Mouse (Mus musculus) small intestine, adult 2 months (tissue): ENCODE measurements around the gene Reg4.

ENCODE experiments used
- CTCF ChIP-seq: fragments of 200-500 bp; IDR thresholded peaks from 2 replicates; pipeline ENCODE4 v1.5.1; 2012; ENCODE audit warnings: low read depth, mild to moderate bottlenecking, control low read depth, inconsistent platforms, low read length, moderate library complexity, mixed read lengths; ENCODE audit not compliant: insufficient replicate concordance, insufficient read length; ENCODE audit errors: extremely low read depth
- POLR2A ChIP-seq: fragments of 200-500 bp; IDR thresholded peaks from 2 replicates; pipeline ENCODE4 v1.6.1; 2012; ENCODE audit warnings: low read depth, mild to moderate bottlenecking, control low read depth, inconsistent platforms, low read length, moderate library complexity

DNA sequence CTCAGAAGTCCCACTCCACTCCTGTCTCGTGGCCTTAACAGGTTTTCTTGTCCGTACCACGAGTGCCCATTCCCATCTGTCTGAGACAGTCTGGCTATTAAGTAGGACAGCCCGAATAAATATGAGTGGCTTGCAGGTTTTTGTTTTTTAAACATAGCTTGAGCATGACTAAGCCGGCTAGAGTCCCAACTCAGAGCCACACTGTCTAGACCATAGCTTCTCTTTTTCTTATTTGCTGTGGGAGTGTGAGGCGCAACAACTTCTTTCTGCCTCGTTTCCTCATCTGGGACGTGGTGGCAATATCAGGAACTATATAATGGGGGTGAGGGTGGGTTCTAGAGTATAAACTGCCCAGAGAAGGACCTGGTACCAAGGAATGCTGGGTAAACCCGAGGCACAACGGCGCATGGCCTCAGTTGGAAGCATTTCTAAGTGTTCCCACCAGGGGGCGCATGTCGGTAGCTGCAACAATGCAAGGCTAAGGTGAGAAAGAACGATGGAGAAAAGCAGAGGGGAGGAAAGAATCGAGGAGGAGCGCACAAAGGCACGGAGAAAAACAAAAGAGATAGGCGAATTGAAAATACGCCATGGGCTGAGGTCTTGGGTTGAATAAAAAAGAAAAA, 5.1 kb downstream of the Reg4 start:
- TF ChIP-seq CTCF: peak; percentile 91; the same call in 1 of the 2 replicates
- no peak for TF ChIP-seq POLR2A
